Mouse (Mus musculus): ENCODE measurements at regions not wholly inside any gene's neighbourhood (a gene's known extent, or its start where the extent isn't known, plus 50 kb on each side); places are given as distances from the start of the nearest gene placed in this dataset.

DNA sequence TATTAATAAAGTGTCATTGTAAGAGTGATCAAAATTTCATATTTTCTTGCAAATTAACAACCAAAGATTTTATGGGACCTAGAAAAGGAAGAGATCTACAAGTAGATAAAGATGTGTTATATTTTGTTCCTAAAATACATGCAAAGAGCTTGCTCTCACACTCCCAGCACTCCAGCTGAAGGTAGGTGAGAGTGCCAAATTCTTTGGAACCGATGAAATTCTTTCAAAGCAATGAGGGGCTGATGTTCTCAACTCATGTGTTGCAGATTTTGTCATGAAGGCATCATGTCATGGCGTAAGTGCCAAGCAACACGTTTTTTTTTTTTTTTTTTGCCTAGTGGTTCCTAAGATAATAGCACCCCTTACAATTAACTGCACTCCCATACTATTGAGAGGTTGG lies 573.8 kb downstream of the Hsfy2 start:
- TF ChIP-seq CTCF (IDR thresholded peaks at IDR 0.05; ENCODE audit: insufficient read depth, low read depth, low read length) = no peak
- TF ChIP-seq POLR2A (IDR thresholded peaks at IDR 0.05; ENCODE audit: insufficient read depth, low read depth, low read length) = no peak
